Mouse (Mus musculus) CH12.LX (cell line): ENCODE data around the gene Gimap9. TPM values are rescaled to one million over a fixed set of nuclear protein-coding genes. Genes with fewer than 3 reads are reported as not detected.

Experiments
- DNase-seq: peaks from one replicate; pipeline ENCODE4 v3.0.0-alpha.2; 2013; ENCODE audit errors: extremely low read depth
- H3K27ac ChIP-seq: 2 replicates; pipeline ENCODE4 v1.5.1; 2012; ENCODE audit warnings: low read depth, mild to moderate bottlenecking, control low read depth, moderate library complexity; ENCODE audit not compliant: insufficient read depth
- H3K27me3 ChIP-seq: replicated peaks from 2 replicates; pipeline ENCODE3; 2012; ENCODE audit warnings: inconsistent platforms
- H3K36me3 ChIP-seq, 2 experiments: replicated peaks in 1 of 2; 2 replicates each; pipeline versions ENCODE3 to v1.6.1; 2012; ENCODE audit warnings: inconsistent platforms in 1 of 2, low read length in 1 of 2, mild to moderate bottlenecking in 1 of 2, mixed read lengths in 1 of 2, moderate library complexity in 1 of 2; ENCODE audit not compliant: control insufficient read depth in 1 of 2, insufficient read depth in 1 of 2
- H3K4me1 ChIP-seq, 2 experiments: 2 replicates each; pipeline ENCODE4 v1.6.1; 2012; ENCODE audit warnings: inconsistent platforms in 1 of 2, moderate library complexity in 1 of 2; ENCODE audit not compliant: insufficient read depth in 2 of 2, control insufficient read depth in 1 of 2
- H3K4me2 ChIP-seq: 2 replicates; pipeline ENCODE4 v1.6.1; 2012; ENCODE audit warnings: low read depth, mild to moderate bottlenecking, control low read depth; ENCODE audit not compliant: poor library complexity, insufficient read depth, severe bottlenecking
- H3K4me3 ChIP-seq, 3 experiments: fragments of 150-350 bp in 1 of 3; sonication (generic) in 1 of 3; replicated peaks in 1 of 3; 2 replicates each; pipeline versions ENCODE3 to v1.5.1; 2011 to 2012; ENCODE audit warnings: low read depth in 2 of 3, low read length in 2 of 3, mild to moderate bottlenecking in 2 of 3, moderate library complexity in 2 of 3, control low read depth in 1 of 3, improper control_type of control experiment in 1 of 3, inconsistent platforms in 1 of 3, mixed read lengths in 1 of 3; ENCODE audit not compliant: poor library complexity in 1 of 3
- H3K79me2 ChIP-seq: replicated peaks from 2 replicates; pipeline ENCODE4 v1.6.1; 2012; ENCODE audit warnings: mild to moderate bottlenecking, moderate library complexity; ENCODE audit not compliant: control insufficient read depth, poor library complexity, insufficient read depth, severe bottlenecking; ENCODE audit errors: extremely low read depth
- H3K9ac ChIP-seq: 2 replicates; pipeline ENCODE4 v1.6.1; 2012; ENCODE audit warnings: low read depth, mild to moderate bottlenecking, control low read depth, moderate library complexity; ENCODE audit not compliant: insufficient read depth
- H3K9me3 ChIP-seq: replicated peaks from 2 replicates; pipeline ENCODE3; 2012; ENCODE audit warnings: low read length, inconsistent platforms, mixed read lengths
- BHLHE40 ChIP-seq: IDR thresholded peaks from 2 replicates; pipeline ENCODE4 v1.6.1; 2011; ENCODE audit warnings: mild to moderate bottlenecking, low read depth, low read length, improper control_type of control experiment
- CHD1 ChIP-seq: IDR thresholded peaks from 2 replicates; pipeline ENCODE4 v1.6.1; 2012; ENCODE audit warnings: low read depth, low read length, improper control_type of control experiment, inconsistent platforms
- CHD2 ChIP-seq: IDR thresholded peaks from 2 replicates; pipeline ENCODE4 v1.6.1; 2011; ENCODE audit warnings: low read length, improper control_type of control experiment
- CTCF ChIP-seq, 2 experiments: IDR thresholded peaks in 1 of 2; conservative IDR thresholded peaks in 1 of 2; 2 replicates each; pipeline ENCODE4 v1.5.1; 2011 to 2012; ENCODE audit warnings: low read depth in 2 of 2, low read length in 2 of 2, improper control_type of control experiment in 1 of 2, inconsistent platforms in 1 of 2, mild to moderate bottlenecking in 1 of 2, moderate library complexity in 1 of 2
- E2F4 ChIP-seq: IDR thresholded peaks from 2 replicates; pipeline ENCODE4 v1.6.1; 2011; ENCODE audit warnings: low read depth, low read length, improper control_type of control experiment; ENCODE audit not compliant: insufficient replicate concordance
- ELF1 ChIP-seq: IDR thresholded peaks from 2 replicates; pipeline ENCODE4 v1.6.1; 2014; ENCODE audit warnings: low read depth, mild to moderate bottlenecking, inconsistent platforms, low read length, improper control_type of control experiment
- ETS1 ChIP-seq: conservative IDR thresholded peaks from 2 replicates; pipeline ENCODE4 v1.6.1; 2012; ENCODE audit warnings: low read depth, mild to moderate bottlenecking, inconsistent platforms, low read length, improper control_type of control experiment, moderate library complexity
- GABPA ChIP-seq: IDR thresholded peaks from 2 replicates; pipeline ENCODE4 v1.6.1; 2012; ENCODE audit warnings: low read depth, low read length, improper control_type of control experiment, inconsistent platforms; ENCODE audit not compliant: insufficient replicate concordance
- JUN ChIP-seq: IDR thresholded peaks from 2 replicates; pipeline ENCODE4 v1.6.1; 2011; ENCODE audit warnings: low read depth, mild to moderate bottlenecking, low read length, improper control_type of control experiment, moderate library complexity; ENCODE audit not compliant: insufficient read depth
- JUND ChIP-seq: conservative IDR thresholded peaks from 2 replicates; pipeline ENCODE4 v1.6.1; 2011; ENCODE audit warnings: low read depth, low read length, improper control_type of control experiment
- KAT2A ChIP-seq: IDR thresholded peaks from 2 replicates; pipeline ENCODE4 v1.6.1; 2012; ENCODE audit warnings: low read length, improper control_type of control experiment, inconsistent platforms; ENCODE audit not compliant: insufficient replicate concordance
- MAX ChIP-seq: IDR thresholded peaks from 2 replicates; pipeline ENCODE4 v1.6.1; 2011; ENCODE audit warnings: low read length, improper control_type of control experiment
- MAZ ChIP-seq: IDR thresholded peaks from 2 replicates; pipeline ENCODE4 v1.6.1; 2012; ENCODE audit warnings: low read depth, mild to moderate bottlenecking, inconsistent platforms, low read length, improper control_type of control experiment, moderate library complexity
- MXI1 ChIP-seq: IDR thresholded peaks from 2 replicates; pipeline ENCODE4 v1.6.1; 2011; ENCODE audit warnings: mild to moderate bottlenecking, low read depth, low read length, improper control_type of control experiment
- NELFE ChIP-seq: IDR thresholded peaks from 2 replicates; pipeline ENCODE4 v1.6.1; 2011; ENCODE audit warnings: low read depth, low read length, improper control_type of control experiment
- SIN3A ChIP-seq: IDR thresholded peaks from 2 replicates; pipeline ENCODE4 v1.6.1; 2012; ENCODE audit warnings: low read length, improper control_type of control experiment, inconsistent platforms
- UBTF ChIP-seq: IDR thresholded peaks from 2 replicates; pipeline ENCODE4 v1.6.1; 2012; ENCODE audit warnings: low read depth, mild to moderate bottlenecking, inconsistent platforms, low read length, improper control_type of control experiment, moderate library complexity
- USF1 ChIP-seq: IDR thresholded peaks from 2 replicates; pipeline ENCODE4 v1.6.1; 2014; ENCODE audit warnings: low read depth, mild to moderate bottlenecking, inconsistent platforms, low read length, improper control_type of control experiment
- USF2 ChIP-seq: conservative IDR thresholded peaks from 2 replicates; pipeline ENCODE4 v1.6.1; 2011; ENCODE audit warnings: low read depth, low read length, improper control_type of control experiment
- ZC3H11A ChIP-seq: IDR thresholded peaks from 2 replicates; pipeline ENCODE4 v1.6.1; 2012; ENCODE audit warnings: low read depth, mild to moderate bottlenecking, inconsistent platforms, low read length, improper control_type of control experiment
- ZKSCAN1 ChIP-seq: IDR thresholded peaks from 2 replicates; pipeline ENCODE4 v1.6.1; 2012; ENCODE audit warnings: low read depth, inconsistent platforms, low read length, improper control_type of control experiment, borderline replicate concordance
- dilution Hi-C: fragments of 300-500 bp; cut with MboI; formaldehyde crosslinking; loops from 2 replicates; pipeline ENCODE4 v1.14.3; 2020; ENCODE audit warnings: low sequenced_read_pairs; ENCODE audit not compliant: extremely low pct_unique_long_range_greater_than_20kb, extremely low pct_ligation_motif_present
- in situ Hi-C: fragments of 300-500 bp; cut with MboI; formaldehyde crosslinking; loops from 3 replicates; pipeline ENCODE4 v1.14.3; 2019; ENCODE audit warnings: low sequenced_read_pairs, low pct_ligation_motif_present, low pct_unique_long_range_greater_than_20kb, mixed read lengths
- polyA plus RNA-seq: library from polyadenylated mRNA; unstranded; fragments of >175 nt; gene quantifications from 2 replicates; pipeline ENCODE4 v1.2.1, GENCODE M21; 2012; ENCODE audit warnings: low read depth; ENCODE audit not compliant: insufficient read length
- total RNA-seq, 2 experiments: library from RNA; depleted of rRNA; stranded (reverse); fragments of 300-350 nt in 1 of 2; fragments of >200 nt in 1 of 2; gene quantifications; 2 replicates each; pipeline ENCODE4 v1.2.3; 2012 to 2014

Gimap9 gene
- total and polyA plus RNA-seq, 3 experiments, result 31.0 to 75.1 (median 46.1) TPM

- peaks cover 11 to 55% of the 10 kb centered on the region in 2 experiments for H3K4me1 ChIP-seq
These were observed 9.8 kb upstream of the Gimap9 start for GRCm38 (mm10) chr6:48666159-48666586.

DNA sequence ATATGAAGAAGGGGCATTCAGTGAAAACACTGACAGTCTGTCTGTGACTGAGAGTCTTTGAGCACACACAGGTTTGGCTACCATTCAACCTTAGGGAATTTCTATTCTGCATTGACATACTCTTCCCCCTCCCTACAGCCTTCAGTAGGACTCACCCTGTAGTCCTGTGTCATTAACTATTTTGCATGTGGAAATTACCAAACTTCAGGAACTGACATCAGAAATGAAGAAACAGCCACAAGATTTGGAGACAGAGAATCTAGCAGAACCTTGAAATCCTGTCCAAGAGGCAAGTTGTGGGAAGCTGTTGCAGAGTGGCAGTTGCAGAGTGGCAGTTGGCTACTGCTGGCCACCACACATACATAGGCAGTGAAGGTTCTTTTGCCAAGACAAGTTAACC lies 7.9 kb upstream of the Gimap9 start:
- in situ Hi-C loops, result no loop called here
- no peak for TF ChIP-seq CHD1
- dilution Hi-C loops, result no loop called here
- Histone ChIP-seq H3K36me3 (peaks cover 2 to 14% of the 10 kb centered on the region in 2 experiments), H3K4me3 (no peak overlapping the region), H3K4me2 (no peak overlapping the region), H3K27me3 (no peaks in the 10 kb centered on the region), H3K79me2 (no peaks in the 10 kb centered on the region), H3K27ac (no peak overlapping the region), H3K9ac (no peak overlapping the region), H3K4me1 (peaks cover 11 to 66% of the 10 kb centered on the region in 2 experiments), H3K9me3 (peaks cover 4% of the 10 kb centered on the region)
- no peak for DNase-seq

More at GRCm38 (mm10) chr6:48666159-48666586, 9.8 kb upstream of the Gimap9 start:
- H3K9me3 ChIP-seq, result no peaks in the 10 kb centered on the region
- H3K4me3 ChIP-seq, result no peak overlapping the region
- H3K27me3 ChIP-seq, result no peaks in the 10 kb centered on the region
- H3K27ac ChIP-seq, result no peak overlapping the region
- no peaks in the 10 kb centered on the region for H3K79me2 ChIP-seq
- peaks cover 2 to 18% of the 10 kb centered on the region in 2 experiments for H3K36me3 ChIP-seq
- dilution Hi-C loops, result no loop called here
- in situ Hi-C loops, result no loop called here
- no peak overlapping the region for H3K9ac ChIP-seq
- no peak for DNase-seq
- no peak overlapping the region for H3K4me2 ChIP-seq
- no peak for TF ChIP-seq NELFE
- no peak for TF ChIP-seq JUN
- no peak for TF ChIP-seq GABPA
- TF ChIP-seq E2F4, result no peak
- TF ChIP-seq UBTF, result no peak
- TF ChIP-seq BHLHE40, result no peak
- no peak for TF ChIP-seq SIN3A
- TF ChIP-seq CTCF (conservative IDR thresholded peaks at IDR 0.05 in 1 of 2, IDR thresholded peaks at IDR 0.05 in 1 of 2; ENCODE audit: low read depth in 2 of 2, low read length in 2 of 2), result no peak
- no peak for TF ChIP-seq JUND
- no peak for TF ChIP-seq MXI1
- no peak for TF ChIP-seq KAT2A
- TF ChIP-seq USF2, result no peak
- no peak for TF ChIP-seq ELF1
- no peak for TF ChIP-seq ETS1
- TF ChIP-seq MAX, result no peak
- no peak for TF ChIP-seq ZKSCAN1
- no peak for TF ChIP-seq MAZ
- TF ChIP-seq CHD2, result no peak
- no peak for TF ChIP-seq ZC3H11A
- no peak for TF ChIP-seq USF1
